Comparison of ENCODE assay signal across 9 mouse cellular contexts in genomic region chr12:87416690-87417089, GRCm38 (mm10). TPM values are rescaled to one million over a fixed set of nuclear protein-coding genes. Genes with fewer than 3 reads are reported as not detected.
A peak's percentile ranks its signal among the peaks of the same experiment; 100 is the strongest.
DNase-seq lines count a peak whose midpoint lies in the region; ATAC-seq lines count a peak whose summit lies in the region.
"Had no signal": no experiment of that assay in that cellular context is flagged by ENCODE, and none has a peak within 500 bp of the region (broad histone marks: within the 10 kb centered on the region; RNA-seq: fewer than 3 reads in every experiment).

No protein-coding gene starts in this region.

- no peak overlapping the region for H3K9ac ChIP-seq in kidney, embryonic 16.5 days (replicated peaks; ENCODE audit: low read length)
- H3K9ac ChIP-seq: midbrain, embryonic 12.5 days had no signal

- H3K4me3 ChIP-seq in kidney, embryonic 16.5 days (ENCODE audit: low read length) = no peak overlapping the region
- H3K4me3 ChIP-seq: midbrain, embryonic 12.5 days had no signal

- WGBS in kidney, embryonic 16.5 days = 38% methylated on average over 7 of the region's 7 CpGs

- H3K4me1 ChIP-seq in kidney, embryonic 16.5 days (ENCODE audit: insufficient read depth, low read length) = 0 out of 2 replicates have a peak, but pooled peaks cover 5% of the 10 kb centered on the region

- H3K27me3 ChIP-seq in kidney, embryonic 16.5 days (ENCODE audit: insufficient read depth, low read length) = no peaks in the 10 kb centered on the region
- H3K27me3 ChIP-seq: midbrain, embryonic 12.5 days had no signal

- no peaks in the 10 kb centered on the region for H3K9me3 ChIP-seq in kidney, embryonic 16.5 days (ENCODE audit: low read length)
- H3K9me3 ChIP-seq: midbrain, embryonic 12.5 days had no signal

- H3K4me2 ChIP-seq in kidney, embryonic 16.5 days (replicated peaks; ENCODE audit: low read depth, low read length) = no peak overlapping the region
- H3K4me2 ChIP-seq: midbrain, embryonic 12.5 days had no signal

- H3K27ac ChIP-seq in kidney, embryonic 16.5 days (ENCODE audit: low read length) = no peak overlapping the region
- H3K27ac ChIP-seq: midbrain, embryonic 12.5 days had no signal

- no peak for ATAC-seq in kidney, embryonic 16.5 days (ENCODE audit: low FRiP score, low TSS enrichment)

- H3K36me3 ChIP-seq in kidney, embryonic 16.5 days (ENCODE audit: insufficient read depth, low read length) = no peaks in the 10 kb centered on the region
- H3K36me3 ChIP-seq: midbrain, embryonic 12.5 days had no signal

- DNase-seq in kidney, adult 18-20 months = peak; percentile 71
- peak; percentile 92 for DNase-seq in ES-CJ7 (ENCODE audit: low read depth, low spot score)
- DNase-seq in brain, adult 2 months (ENCODE audit: low read depth, low spot score) = peak; percentile 80
- peak; percentile 43 for DNase-seq in gastrocnemius, postnatal 10 days
- DNase-seq in kidney, postnatal 4 days = peak; percentile 73 to 78
- DNase-seq in lung, postnatal 4 days = peak; percentile 32 to 68
- DNase-seq in thymus, adult 18-20 months = peak; percentile 8 to 33

RNA-seq across cellular contexts. Expression of gene Slirp, which starts 27.0 kb away (rescaled TPM):
- polyA plus RNA-seq in kidney, embryonic 16.5 days (2015; fragmentation: Nextera tagmentation; extraction: Ambion mirVana) = 252 and 265 TPM in 2 replicates
- total RNA-seq in gastrocnemius, postnatal 10 days (2021) = 100 to 1,000 TPM; 152 to 169 TPM

RNA-seq across cellular contexts. Expression of gene Alkbh1, which starts 27.1 kb away (rescaled TPM):
- polyA plus RNA-seq in kidney, embryonic 16.5 days (2015; fragmentation: Nextera tagmentation; extraction: Ambion mirVana) = 59.8 and 63.9 TPM in 2 replicates
- total RNA-seq in gastrocnemius, postnatal 10 days (2021) = 10 to 100 TPM in 1 of 2 experiments, 1 to 10 TPM in 1; 7.6 to 13.6 TPM

RNA-seq across cellular contexts. Expression of gene Sptlc2, which starts 28.5 kb away (rescaled TPM):
- 84.9 and 86.9 TPM in 2 replicates for polyA plus RNA-seq in kidney, embryonic 16.5 days (2015; fragmentation: Nextera tagmentation; extraction: Ambion mirVana)
- total RNA-seq in gastrocnemius, postnatal 10 days (2021) = 10 to 100 TPM; 28.6 to 30.0 TPM

RNA-seq across cellular contexts. Expression of gene Snw1, which starts 55.4 kb away (rescaled TPM):
- 136 and 142 TPM in 2 replicates for polyA plus RNA-seq in kidney, embryonic 16.5 days (2015; fragmentation: Nextera tagmentation; extraction: Ambion mirVana)
- 10 to 100 TPM; 52.4 to 53.5 TPM for total RNA-seq in gastrocnemius, postnatal 10 days (2021)

Comparison
In these comparisons a context has a peak if more than half of its experiments do, and no peak if none do; other contexts are left out.
1. DNase-seq: peak in every context shown above with its lines; median percentile 92 in ES-CJ7; 80 in brain, adult 2 months; 76 in kidney, postnatal 4 days; 71 in kidney, adult 18-20 months; 50 in lung, postnatal 4 days; 43 in gastrocnemius, postnatal 10 days; 20 in thymus, adult 18-20 months.